Mouse (Mus musculus): ENCODE results near the gene Nckap5. TPM values are rescaled to one million over a fixed set of nuclear protein-coding genes. Genes with fewer than 3 reads are reported as not detected.

Nckap5 gene
- polyA plus RNA-seq, 1 experiment, result not detected

DNA sequence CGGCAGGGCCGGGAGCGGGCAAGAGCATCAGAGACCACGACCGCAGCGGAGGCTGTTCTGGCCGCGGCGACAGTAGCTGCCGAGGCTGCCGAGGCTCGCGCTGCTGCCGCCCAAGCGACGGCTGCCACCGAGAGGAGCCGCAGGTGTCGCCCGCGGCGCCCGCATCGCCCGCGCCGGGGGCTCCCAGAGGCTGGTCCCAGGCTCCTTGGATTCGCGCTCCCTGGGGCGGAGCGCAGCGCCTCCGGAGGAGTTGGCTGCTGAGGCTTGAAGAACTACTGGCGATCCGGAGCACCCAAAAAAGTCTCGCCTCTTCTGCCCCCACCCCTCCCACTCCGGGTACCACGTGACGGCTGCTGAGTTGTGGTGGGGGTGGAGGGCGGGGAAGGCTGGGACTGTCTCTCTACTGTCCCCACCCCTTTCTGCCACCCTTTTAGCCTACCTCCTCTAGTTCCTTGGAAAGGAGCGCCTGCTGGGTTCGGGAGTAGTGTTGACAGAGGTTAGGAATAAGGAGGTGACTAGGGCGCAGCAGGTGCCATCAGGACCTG lies 918.6 kb downstream of the Nckap5 start:
- Histone ChIP-seq H3K36me3 (ENCODE audit: control insufficient read depth, insufficient read depth) (no peaks in the 10 kb centered on the region), H3K27me3 (ENCODE audit: control insufficient read depth, insufficient read depth, insufficient read length) (peaks cover 31% of the 10 kb centered on the region), H3K4me3 (ENCODE audit: insufficient read depth, poor library complexity, severe bottlenecking) (no peak overlapping the region), H3K79me3 (ENCODE audit: low read depth) (no peaks in the 10 kb centered on the region), H3ac (ENCODE audit: control insufficient read depth, insufficient read length, low read depth) (no peak overlapping the region), H3K79me2 (ENCODE audit: control insufficient read depth, insufficient read depth) (no peaks in the 10 kb centered on the region)
- TF ChIP-seq MAX (IDR thresholded peaks at IDR 0.05) (no peak), CEBPB (IDR thresholded peaks at IDR 0.05; ENCODE audit: low read depth) (no peak), USF1 (IDR thresholded peaks at IDR 0.05; ENCODE audit: low read depth) (no peak), FOSL1 (IDR thresholded peaks at IDR 0.05; ENCODE audit: insufficient read depth, low read length, poor library complexity, severe bottlenecking) (no peak), CTCF (IDR thresholded peaks at IDR 0.05; ENCODE audit: control insufficient read depth, insufficient read depth, insufficient read length) (no peak), MYOG (IDR thresholded peaks at IDR 0.05; ENCODE audit: control insufficient read depth, extremely low read depth, insufficient read length) (no peak), MYOD1 (IDR thresholded peaks at IDR 0.05; ENCODE audit: control insufficient read depth, insufficient read length, low read depth) (no peak)

DNA sequence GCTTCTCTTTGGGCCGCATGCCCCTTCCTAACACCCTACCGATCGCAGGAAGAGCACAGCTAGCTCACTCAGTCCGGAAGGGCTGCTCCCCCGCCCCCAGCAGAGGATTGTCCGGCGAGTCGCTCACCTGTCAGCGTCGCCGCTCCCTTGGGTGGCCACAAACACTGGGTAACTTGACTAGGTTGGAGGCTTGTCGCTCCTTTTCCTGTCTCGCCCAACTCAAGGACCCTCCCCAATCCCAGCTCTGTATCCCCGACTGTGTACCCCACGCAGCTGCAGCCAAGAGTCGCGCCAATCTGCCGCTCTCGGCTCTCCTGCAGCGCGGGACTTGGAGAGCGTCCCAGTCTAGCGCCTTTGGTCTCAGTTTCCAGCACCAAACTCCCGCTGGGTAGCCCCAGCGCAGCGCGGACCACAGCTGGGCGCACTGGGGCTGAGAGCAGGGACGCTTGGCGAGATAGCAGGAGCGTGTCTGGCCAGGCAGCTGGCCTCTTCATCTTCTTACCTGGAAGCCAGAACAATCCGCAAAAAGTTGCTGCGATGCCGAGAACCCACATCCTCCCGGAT lies 919.2 kb downstream of the Nckap5 start:
- Histone ChIP-seq H3ac (ENCODE audit: control insufficient read depth, insufficient read length, low read depth) (no peak overlapping the region), H3K36me3 (ENCODE audit: control insufficient read depth, insufficient read depth) (no peaks in the 10 kb centered on the region), H3K27me3 (ENCODE audit: control insufficient read depth, insufficient read depth, insufficient read length) (peaks cover 31% of the 10 kb centered on the region), H3K79me3 (ENCODE audit: low read depth) (no peaks in the 10 kb centered on the region), H3K79me2 (ENCODE audit: control insufficient read depth, insufficient read depth) (no peaks in the 10 kb centered on the region), H3K4me3 (ENCODE audit: insufficient read depth, poor library complexity, severe bottlenecking) (no peak overlapping the region)
- TF ChIP-seq MYOG (IDR thresholded peaks at IDR 0.05; ENCODE audit: control insufficient read depth, extremely low read depth, insufficient read length) (no peak), MAX (IDR thresholded peaks at IDR 0.05) (no peak), CTCF (IDR thresholded peaks at IDR 0.05; ENCODE audit: control insufficient read depth, insufficient read depth, insufficient read length) (no peak), USF1 (IDR thresholded peaks at IDR 0.05; ENCODE audit: low read depth) (no peak), CEBPB (IDR thresholded peaks at IDR 0.05; ENCODE audit: low read depth) (no peak), FOSL1 (IDR thresholded peaks at IDR 0.05; ENCODE audit: insufficient read depth, low read length, poor library complexity, severe bottlenecking) (no peak), MYOD1 (IDR thresholded peaks at IDR 0.05; ENCODE audit: control insufficient read depth, insufficient read length, low read depth) (no peak)

DNA sequence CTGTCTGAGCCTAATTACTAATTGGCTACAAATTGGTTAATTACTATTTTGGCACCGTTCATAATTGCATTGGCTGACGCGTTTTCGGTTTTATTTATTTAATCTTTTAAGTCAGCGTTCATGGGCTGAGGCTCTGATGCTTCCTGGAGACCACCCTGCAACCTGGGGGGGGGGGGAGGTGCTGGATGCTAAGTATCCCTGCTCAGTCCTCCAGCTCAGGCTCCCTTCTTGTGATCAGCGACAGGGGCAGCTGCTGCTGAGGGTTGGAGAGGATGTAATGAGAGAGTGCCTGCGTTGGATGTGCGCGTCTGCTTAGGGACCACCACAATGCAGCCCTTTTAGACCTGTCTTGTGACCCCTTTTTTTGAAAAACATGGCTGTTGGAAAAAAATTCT lies 919.7 kb downstream of the Nckap5 start:
- H3K36me3 ChIP-seq (ENCODE audit: control insufficient read depth, insufficient read depth), result no peaks in the 10 kb centered on the region
- H3K27me3 ChIP-seq (ENCODE audit: control insufficient read depth, insufficient read depth, insufficient read length), result peaks cover 31% of the 10 kb centered on the region
- no peak overlapping the region for H3ac ChIP-seq (ENCODE audit: control insufficient read depth, insufficient read length, low read depth)
- no peaks in the 10 kb centered on the region for H3K79me2 ChIP-seq (ENCODE audit: control insufficient read depth, insufficient read depth)
- TF ChIP-seq MYOD1 (IDR thresholded peaks at IDR 0.05; ENCODE audit: control insufficient read depth, insufficient read length, low read depth) (no peak), FOSL1 (IDR thresholded peaks at IDR 0.05; ENCODE audit: insufficient read depth, low read length, poor library complexity, severe bottlenecking) (no peak), MAX (IDR thresholded peaks at IDR 0.05) (no peak), CTCF (IDR thresholded peaks at IDR 0.05; ENCODE audit: control insufficient read depth, insufficient read depth, insufficient read length) (no peak), USF1 (IDR thresholded peaks at IDR 0.05; ENCODE audit: low read depth) (no peak), CEBPB (IDR thresholded peaks at IDR 0.05; ENCODE audit: low read depth) (no peak), MYOG (IDR thresholded peaks at IDR 0.05; ENCODE audit: control insufficient read depth, extremely low read depth, insufficient read length) (no peak)
- no peak overlapping the region for H3K4me3 ChIP-seq (ENCODE audit: insufficient read depth, poor library complexity, severe bottlenecking)
- no peaks in the 10 kb centered on the region for H3K79me3 ChIP-seq (ENCODE audit: low read depth)

DNA sequence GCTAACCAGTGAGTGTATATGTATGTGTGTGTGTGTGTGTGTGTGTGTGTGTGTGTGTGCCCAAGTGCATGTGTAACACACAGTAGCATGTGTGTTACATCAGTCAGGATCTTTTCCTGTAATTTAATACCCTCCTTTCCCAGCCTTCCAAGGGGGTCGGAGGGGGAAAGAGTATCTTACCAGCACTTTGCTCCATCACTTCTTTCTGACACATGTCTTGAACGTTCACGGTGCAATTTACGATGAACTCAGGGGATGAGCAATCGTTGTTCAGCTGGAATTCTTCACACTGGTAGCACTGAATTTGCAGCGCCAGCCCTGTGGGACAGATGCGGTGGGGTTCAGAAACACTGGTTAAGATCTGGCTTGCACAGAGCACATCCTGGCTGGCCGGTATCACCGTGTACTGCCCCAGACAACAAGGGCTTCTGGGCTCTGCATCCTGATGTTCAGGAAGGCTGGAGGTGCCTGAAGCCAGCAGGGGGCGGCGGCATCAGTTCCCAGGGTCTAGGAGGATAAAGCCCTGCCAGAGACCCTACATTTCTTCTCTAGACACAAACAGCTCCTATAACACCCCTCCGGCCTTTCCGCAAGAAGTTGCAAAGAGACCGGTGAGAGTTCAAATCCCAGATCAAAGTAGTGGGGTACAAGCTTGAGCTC lies 920.3 kb downstream of the Nckap5 start:
- H3ac ChIP-seq (ENCODE audit: control insufficient read depth, insufficient read length, low read depth), result no peak overlapping the region
- TF ChIP-seq CEBPB (IDR thresholded peaks at IDR 0.05; ENCODE audit: low read depth), result no peak
- TF ChIP-seq USF1 (IDR thresholded peaks at IDR 0.05; ENCODE audit: low read depth), result no peak
- no peak for TF ChIP-seq MAX (IDR thresholded peaks at IDR 0.05)
- no peak for TF ChIP-seq FOSL1 (IDR thresholded peaks at IDR 0.05; ENCODE audit: insufficient read depth, low read length, poor library complexity, severe bottlenecking)
- no peak for TF ChIP-seq CTCF (IDR thresholded peaks at IDR 0.05; ENCODE audit: control insufficient read depth, insufficient read depth, insufficient read length)
- TF ChIP-seq MYOG (IDR thresholded peaks at IDR 0.05; ENCODE audit: control insufficient read depth, extremely low read depth, insufficient read length), result no peak
- TF ChIP-seq MYOD1 (IDR thresholded peaks at IDR 0.05; ENCODE audit: control insufficient read depth, insufficient read length, low read depth), result no peak
- H3K4me3 ChIP-seq (ENCODE audit: insufficient read depth, poor library complexity, severe bottlenecking), result no peak overlapping the region
- H3K27me3 ChIP-seq (ENCODE audit: control insufficient read depth, insufficient read depth, insufficient read length), result peaks cover 31% of the 10 kb centered on the region
- H3K36me3 ChIP-seq (ENCODE audit: control insufficient read depth, insufficient read depth), result no peaks in the 10 kb centered on the region
- no peaks in the 10 kb centered on the region for H3K79me2 ChIP-seq (ENCODE audit: control insufficient read depth, insufficient read depth)
- H3K79me3 ChIP-seq (ENCODE audit: low read depth), result no peaks in the 10 kb centered on the region

DNA sequence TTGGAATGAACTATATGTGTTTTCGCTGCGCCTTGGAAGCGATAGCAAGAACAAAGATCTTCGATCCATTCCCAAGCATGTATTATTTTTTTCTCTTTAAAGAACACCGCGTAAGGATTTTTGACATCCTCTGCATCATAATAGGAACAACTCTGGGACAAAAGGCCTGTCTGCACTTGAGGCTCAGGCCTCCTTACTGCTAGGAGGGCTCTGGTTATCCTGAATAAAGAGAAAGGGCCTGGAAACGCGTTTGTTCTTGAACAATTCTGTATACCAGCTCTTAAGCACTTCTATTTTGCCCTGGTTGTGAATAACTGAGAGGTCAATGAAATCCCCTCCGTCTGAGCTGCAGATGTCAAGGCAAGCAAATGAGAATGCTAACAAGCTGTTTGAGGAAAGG lies 937.4 kb downstream of the Nckap5 start:
- Histone ChIP-seq H3ac (ENCODE audit: control insufficient read depth, insufficient read length, low read depth) (no peak overlapping the region), H3K4me3 (ENCODE audit: insufficient read depth, poor library complexity, severe bottlenecking) (no peak overlapping the region), H3K36me3 (ENCODE audit: control insufficient read depth, insufficient read depth) (no peaks in the 10 kb centered on the region), H3K79me3 (ENCODE audit: low read depth) (no peaks in the 10 kb centered on the region), H3K27me3 (ENCODE audit: control insufficient read depth, insufficient read depth, insufficient read length) (no peaks in the 10 kb centered on the region), H3K79me2 (ENCODE audit: control insufficient read depth, insufficient read depth) (no peaks in the 10 kb centered on the region)
- TF ChIP-seq USF1 (IDR thresholded peaks at IDR 0.05; ENCODE audit: low read depth) (no peak), MAX (IDR thresholded peaks at IDR 0.05) (no peak), MYOD1 (IDR thresholded peaks at IDR 0.05; ENCODE audit: control insufficient read depth, insufficient read length, low read depth) (no peak), CEBPB (IDR thresholded peaks at IDR 0.05; ENCODE audit: low read depth) (no peak), CTCF (IDR thresholded peaks at IDR 0.05; ENCODE audit: control insufficient read depth, insufficient read depth, insufficient read length) (no peak), FOSL1 (IDR thresholded peaks at IDR 0.05; ENCODE audit: insufficient read depth, low read length, poor library complexity, severe bottlenecking) (no peak), MYOG (IDR thresholded peaks at IDR 0.05; ENCODE audit: control insufficient read depth, extremely low read depth, insufficient read length) (no peak)

Measured in C2C12 (cell line).